Mouse (Mus musculus) heart, adult 2 months (tissue): ENCODE data around the gene Ccl24.

ENCODE experiments used
- CTCF ChIP-seq: fragments of 200-600 bp; IDR thresholded peaks from 2 replicates; pipeline ENCODE4 v1.8.1; 2022; ENCODE audit warnings: antibody characterized with exemption, mild to moderate bottlenecking, moderate library complexity
- EP300 ChIP-seq: fragments of 200-500 bp; IDR thresholded peaks from 2 replicates; pipeline ENCODE4 v1.6.1; 2011; ENCODE audit warnings: low read depth, low read length, control low read depth; ENCODE audit not compliant: insufficient read depth
- POLR2A ChIP-seq: fragments of 200-500 bp; IDR thresholded peaks from 2 replicates; pipeline ENCODE4 v1.6.1; 2011; ENCODE audit warnings: mild to moderate bottlenecking, low read depth, low read length, control low read depth; ENCODE audit not compliant: insufficient read depth

DNA sequence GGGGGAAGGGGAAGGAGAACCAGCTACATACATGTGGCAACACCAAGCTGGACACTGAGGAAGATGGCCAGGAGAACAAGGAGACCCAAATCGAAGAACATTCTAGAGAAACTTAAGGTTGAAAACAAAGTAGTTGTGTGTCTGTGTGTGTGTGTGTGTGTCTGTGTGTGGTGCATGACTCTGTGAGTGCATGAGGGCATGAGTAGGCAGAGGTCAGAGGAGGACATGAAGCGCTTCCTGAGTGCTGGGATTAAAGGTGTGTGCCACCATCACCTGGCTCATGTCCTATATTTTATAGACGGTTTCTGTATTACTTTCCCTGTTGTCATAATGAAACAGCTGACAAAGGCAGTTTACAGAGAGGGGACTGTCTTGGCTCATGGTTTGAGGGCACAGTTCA is 9.4 kb downstream of the Ccl24 start, which contains the start of gene Ccl26:
- TF ChIP-seq CTCF (no peak), POLR2A (no peak), EP300 (no peak)
